Mouse (Mus musculus): Measurements from ENCODE around the gene Obscn. TPM values are rescaled to one million over a fixed set of nuclear protein-coding genes. Genes with fewer than 3 reads are reported as not detected.

Gene Obscn
- polyA plus RNA-seq, 1 experiment from 2014 or later, result 0.75 TPM

- Histone ChIP-seq H3K27ac (ENCODE audit: low read length) (no peak overlapping the region), H3K9ac (replicated peaks; ENCODE audit: low read depth, low read length) (no peak overlapping the region), H3K27me3 (ENCODE audit: control insufficient read depth, insufficient read depth, low read length) (no peaks in the 10 kb centered on the region), H3K4me2 (replicated peaks; ENCODE audit: low read depth, low read length) (no peak overlapping the region), H3K4me1 (ENCODE audit: control insufficient read depth, insufficient read depth, low read length) (no peaks in the 10 kb centered on the region), H3K9me3 (ENCODE audit: control insufficient read depth, low read depth, low read length) (no peaks in the 10 kb centered on the region), H3K36me3 (ENCODE audit: control insufficient read depth, insufficient read depth, low read length) (no peaks in the 10 kb centered on the region), H3K4me3 (ENCODE audit: low read depth, low read length) (no peak overlapping the region)
- no peak for ATAC-seq (ENCODE audit: insufficient number of reproducible peaks, insufficient read depth, low FRiP score, low read depth)
- 70% methylated on average over 1 of the region's 1 CpGs for WGBS
These were observed 67.8 kb downstream of the Obscn start for GRCm38 (mm10) chr11:59068433-59068832.

- ATAC-seq (ENCODE audit: insufficient number of reproducible peaks, insufficient read depth, low FRiP score, low read depth), result no peak
- no peaks in the 10 kb centered on the region for H3K9me3 ChIP-seq (ENCODE audit: control insufficient read depth, low read depth, low read length)
- no peak overlapping the region for H3K9ac ChIP-seq (replicated peaks; ENCODE audit: low read depth, low read length)
- WGBS, result 85% methylated on average over 9 of the region's 9 CpGs
- no peaks in the 10 kb centered on the region for H3K27me3 ChIP-seq (ENCODE audit: control insufficient read depth, insufficient read depth, low read length)
- no peaks in the 10 kb centered on the region for H3K4me1 ChIP-seq (ENCODE audit: control insufficient read depth, insufficient read depth, low read length)
- no peaks in the 10 kb centered on the region for H3K36me3 ChIP-seq (ENCODE audit: control insufficient read depth, insufficient read depth, low read length)
- no peak overlapping the region for H3K27ac ChIP-seq (ENCODE audit: low read length)
- no peak overlapping the region for H3K4me2 ChIP-seq (replicated peaks; ENCODE audit: low read depth, low read length)
- H3K4me3 ChIP-seq (ENCODE audit: low read depth, low read length), result no peak overlapping the region
These were observed 68.3 kb downstream of the Obscn start for GRCm38 (mm10) chr11:59067921-59068320.

- H3K4me1 ChIP-seq (ENCODE audit: control insufficient read depth, insufficient read depth, low read length), result no peaks in the 10 kb centered on the region
- H3K9ac ChIP-seq (replicated peaks; ENCODE audit: low read depth, low read length), result no peak overlapping the region
- ATAC-seq (ENCODE audit: insufficient number of reproducible peaks, insufficient read depth, low FRiP score, low read depth), result no peak
- no peaks in the 10 kb centered on the region for H3K36me3 ChIP-seq (ENCODE audit: control insufficient read depth, insufficient read depth, low read length)
- no peak overlapping the region for H3K27ac ChIP-seq (ENCODE audit: low read length)
- no peak overlapping the region for H3K4me3 ChIP-seq (ENCODE audit: low read depth, low read length)
- WGBS, result 50% methylated on average over 3 of the region's 3 CpGs
- no peak overlapping the region for H3K4me2 ChIP-seq (replicated peaks; ENCODE audit: low read depth, low read length)
- H3K27me3 ChIP-seq (ENCODE audit: control insufficient read depth, insufficient read depth, low read length), result no peaks in the 10 kb centered on the region
- no peaks in the 10 kb centered on the region for H3K9me3 ChIP-seq (ENCODE audit: control insufficient read depth, low read depth, low read length)
These were observed 78.2 kb downstream of the Obscn start for GRCm38 (mm10) chr11:59058025-59058424.

- H3K27ac ChIP-seq (ENCODE audit: low read length), result no peak overlapping the region
- H3K36me3 ChIP-seq (ENCODE audit: control insufficient read depth, insufficient read depth, low read length), result no peaks in the 10 kb centered on the region
- H3K4me2 ChIP-seq (replicated peaks; ENCODE audit: low read depth, low read length), result no peak overlapping the region
- 83% methylated on average over 9 of the region's 9 CpGs for WGBS
- no peaks in the 10 kb centered on the region for H3K9me3 ChIP-seq (ENCODE audit: control insufficient read depth, low read depth, low read length)
- H3K9ac ChIP-seq (replicated peaks; ENCODE audit: low read depth, low read length), result no peak overlapping the region
- no peak overlapping the region for H3K4me3 ChIP-seq (ENCODE audit: low read depth, low read length)
- H3K27me3 ChIP-seq (ENCODE audit: control insufficient read depth, insufficient read depth, low read length), result no peaks in the 10 kb centered on the region
- ATAC-seq (ENCODE audit: insufficient number of reproducible peaks, insufficient read depth, low FRiP score, low read depth), result no peak
- H3K4me1 ChIP-seq (ENCODE audit: control insufficient read depth, insufficient read depth, low read length), result no peaks in the 10 kb centered on the region
These were observed 85.2 kb downstream of the Obscn start for GRCm38 (mm10) chr11:59051031-59051430.

- H3K9ac ChIP-seq (replicated peaks; ENCODE audit: low read depth, low read length), result no peak overlapping the region
- no peak overlapping the region for H3K4me3 ChIP-seq (ENCODE audit: low read depth, low read length)
- H3K27me3 ChIP-seq (ENCODE audit: control insufficient read depth, insufficient read depth, low read length), result no peaks in the 10 kb centered on the region
- H3K4me1 ChIP-seq (ENCODE audit: control insufficient read depth, insufficient read depth, low read length), result no peaks in the 10 kb centered on the region
- WGBS, result 92% methylated on average over 15 of the region's 15 CpGs
- H3K36me3 ChIP-seq (ENCODE audit: control insufficient read depth, insufficient read depth, low read length), result no peaks in the 10 kb centered on the region
- no peak overlapping the region for H3K27ac ChIP-seq (ENCODE audit: low read length)
- no peak overlapping the region for H3K4me2 ChIP-seq (replicated peaks; ENCODE audit: low read depth, low read length)
- no peak for ATAC-seq (ENCODE audit: insufficient number of reproducible peaks, insufficient read depth, low FRiP score, low read depth)
- no peaks in the 10 kb centered on the region for H3K9me3 ChIP-seq (ENCODE audit: control insufficient read depth, low read depth, low read length)
These were observed 91.4 kb downstream of the Obscn start for GRCm38 (mm10) chr11:59044703-59045330.

- Histone ChIP-seq H3K9ac (replicated peaks; ENCODE audit: low read depth, low read length) (no peak overlapping the region), H3K4me3 (ENCODE audit: low read depth, low read length) (no peak overlapping the region), H3K4me1 (ENCODE audit: control insufficient read depth, insufficient read depth, low read length) (no peaks in the 10 kb centered on the region), H3K27ac (ENCODE audit: low read length) (no peak overlapping the region), H3K4me2 (replicated peaks; ENCODE audit: low read depth, low read length) (no peak overlapping the region), H3K36me3 (ENCODE audit: control insufficient read depth, insufficient read depth, low read length) (no peaks in the 10 kb centered on the region), H3K27me3 (ENCODE audit: control insufficient read depth, insufficient read depth, low read length) (no peaks in the 10 kb centered on the region), H3K9me3 (ENCODE audit: control insufficient read depth, low read depth, low read length) (no peaks in the 10 kb centered on the region)
- ATAC-seq (ENCODE audit: insufficient number of reproducible peaks, insufficient read depth, low FRiP score, low read depth), result no peak
- 85% methylated on average over 13 of the region's 13 CpGs for WGBS
These were observed 107.2 kb downstream of the Obscn start for GRCm38 (mm10) chr11:59029003-59029402.

GRCm38 (mm10) chr11:59026411-59026810 lies 109.8 kb downstream of the Obscn start:
- Histone ChIP-seq H3K4me1 (ENCODE audit: control insufficient read depth, insufficient read depth, low read length) (no peaks in the 10 kb centered on the region), H3K4me3 (ENCODE audit: low read depth, low read length) (no peak overlapping the region), H3K9ac (replicated peaks; ENCODE audit: low read depth, low read length) (no peak overlapping the region), H3K4me2 (replicated peaks; ENCODE audit: low read depth, low read length) (no peak overlapping the region), H3K27ac (ENCODE audit: low read length) (no peak overlapping the region), H3K27me3 (ENCODE audit: control insufficient read depth, insufficient read depth, low read length) (no peaks in the 10 kb centered on the region), H3K36me3 (ENCODE audit: control insufficient read depth, insufficient read depth, low read length) (no peaks in the 10 kb centered on the region), H3K9me3 (ENCODE audit: control insufficient read depth, low read depth, low read length) (no peaks in the 10 kb centered on the region)
- WGBS, result 59% methylated on average over 6 of the region's 6 CpGs
- no peak for ATAC-seq (ENCODE audit: insufficient number of reproducible peaks, insufficient read depth, low FRiP score, low read depth)

- Histone ChIP-seq H3K4me2 (replicated peaks; ENCODE audit: low read depth, low read length) (no peak overlapping the region), H3K36me3 (ENCODE audit: control insufficient read depth, insufficient read depth, low read length) (no peaks in the 10 kb centered on the region), H3K27ac (ENCODE audit: low read length) (no peak overlapping the region), H3K9ac (replicated peaks; ENCODE audit: low read depth, low read length) (no peak overlapping the region), H3K27me3 (ENCODE audit: control insufficient read depth, insufficient read depth, low read length) (no peaks in the 10 kb centered on the region), H3K4me1 (ENCODE audit: control insufficient read depth, insufficient read depth, low read length) (no peaks in the 10 kb centered on the region), H3K9me3 (ENCODE audit: control insufficient read depth, low read depth, low read length) (no peaks in the 10 kb centered on the region), H3K4me3 (ENCODE audit: low read depth, low read length) (no peak overlapping the region)
- 35% methylated on average over 9 of the region's 9 CpGs for WGBS
- ATAC-seq (ENCODE audit: insufficient number of reproducible peaks, insufficient read depth, low FRiP score, low read depth), result no peak
These were observed 121.2 kb downstream of the Obscn start for GRCm38 (mm10) chr11:59015052-59015451.

Measured in stomach, embryonic 14.5 days (tissue).